Mouse (Mus musculus): ENCODE results near the gene Olfr1048. TPM values are rescaled to one million over a fixed set of nuclear protein-coding genes. Genes with fewer than 3 reads are reported as not detected.
"Not testable (repeated sequence)": the region's sequence is repeated elsewhere in the genome, so short reads cannot be mapped to it uniquely, and the experiment has no call there.

Gene Olfr1048
- not detected in 2 replicates for total RNA-seq (2014; rRNA removed)
- not detected in 2 replicates for polyA plus RNA-seq (2015; fragmentation: Nextera tagmentation; extraction: Ambion mirVana)

- Histone ChIP-seq H3K27me3 (ENCODE audit: insufficient read depth, low read length) (no peaks in the 10 kb centered on the region), H3K36me3 (ENCODE audit: insufficient read depth) (no peaks in the 10 kb centered on the region), H3K9ac (no peak within 1 kb of the TSS), H3K4me1 (ENCODE audit: insufficient read depth) (no peaks in the 10 kb centered on the region), H3K4me2 (ENCODE audit: low read depth) (no peak within 1 kb of the TSS), H3K4me3 (ENCODE audit: low read depth, low read length) (no peak within 1 kb of the TSS), H3K9me3 (ENCODE audit: low read length) (no peaks in the 10 kb centered on the region), H3K27ac (ENCODE audit: low read depth, low read length) (no peak within 1 kb of the TSS)
- no peak for TF ChIP-seq CTCF (IDR thresholded peaks at IDR 0.05; ENCODE audit: low read depth)
- no peak for ATAC-seq
- no peak for DNase-seq
These were observed at the start of gene Olfr1048 for GRCm38 (mm10) chr2:86240189-86240588. Gene Olfr1048 (minus strand): TSS chr2:86240289.

DNA sequence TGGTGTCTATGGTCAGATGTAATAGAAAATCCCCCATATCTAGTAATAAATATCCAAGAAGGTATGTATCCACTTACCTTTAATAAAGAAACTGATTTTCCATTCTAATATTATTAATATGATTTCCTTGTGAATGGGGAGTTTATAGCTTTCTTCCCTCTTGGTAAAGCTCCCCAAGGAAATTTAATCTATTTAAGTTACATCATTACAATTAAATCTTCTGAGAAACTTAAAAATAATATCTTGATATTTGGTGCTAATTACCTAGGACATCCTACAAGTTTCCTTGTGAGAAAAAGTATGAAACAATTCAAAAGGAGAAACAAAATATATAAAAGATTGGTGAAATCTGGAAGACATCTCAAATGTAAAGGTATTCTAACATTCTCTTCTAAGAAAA is 38.9 kb upstream of the Olfr1048 start, which contains the start of gene Olfr1051:
TSS of gene Olfr1051 (minus strand) at position 101 of the 400 bp plus-strand sequence.
- H3K27me3 ChIP-seq (ENCODE audit: insufficient read depth, low read length); H3K4me3 ChIP-seq (ENCODE audit: low read depth, low read length); H3K27ac ChIP-seq (ENCODE audit: low read depth, low read length); H3K36me3 ChIP-seq (ENCODE audit: insufficient read depth); H3K4me2 ChIP-seq (ENCODE audit: low read depth); H3K9ac ChIP-seq; H3K4me1 ChIP-seq (ENCODE audit: insufficient read depth); ATAC-seq; H3K9me3 ChIP-seq (ENCODE audit: low read length); DNase-seq: not testable (repeated sequence)

GRCm38 (mm10) chr2:86258228-86258627 is 18.1 kb upstream of the Olfr1048 start, which contains the start of gene Olfr1049:
Gene Olfr1049 (minus strand): TSS chr2:86258328.
- H3K4me2 ChIP-seq (ENCODE audit: low read depth); H3K36me3 ChIP-seq (ENCODE audit: insufficient read depth); DNase-seq; H3K4me1 ChIP-seq (ENCODE audit: insufficient read depth); H3K27ac ChIP-seq (ENCODE audit: low read depth, low read length); H3K9ac ChIP-seq; H3K9me3 ChIP-seq (ENCODE audit: low read length); ATAC-seq; H3K27me3 ChIP-seq (ENCODE audit: insufficient read depth, low read length); H3K4me3 ChIP-seq (ENCODE audit: low read depth, low read length): not testable (repeated sequence)

- Histone ChIP-seq H3K4me2 (ENCODE audit: low read depth) (no peak within 1 kb of the TSS), H3K27ac (ENCODE audit: low read depth, low read length) (no peak within 1 kb of the TSS), H3K4me1 (ENCODE audit: insufficient read depth) (no peaks in the 10 kb centered on the region), H3K27me3 (ENCODE audit: insufficient read depth, low read length) (no peaks in the 10 kb centered on the region), H3K4me3 (ENCODE audit: low read depth, low read length) (no peak within 1 kb of the TSS), H3K9ac (no peak within 1 kb of the TSS), H3K9me3 (ENCODE audit: low read length) (no peaks in the 10 kb centered on the region), H3K36me3 (ENCODE audit: insufficient read depth) (no peaks in the 10 kb centered on the region)
- no peak for ATAC-seq
- TF ChIP-seq CTCF (IDR thresholded peaks at IDR 0.05; ENCODE audit: low read depth): no peak
- no peak for DNase-seq
- 93% methylated on average over 1 of the region's 1 CpGs for WGBS
These were observed 8.8 kb downstream of the Olfr1048 start, which contains the start of gene Olfr1047 for GRCm38 (mm10) chr2:86231301-86231700. Gene Olfr1047 (minus strand): TSS chr2:86231401.

DNA sequence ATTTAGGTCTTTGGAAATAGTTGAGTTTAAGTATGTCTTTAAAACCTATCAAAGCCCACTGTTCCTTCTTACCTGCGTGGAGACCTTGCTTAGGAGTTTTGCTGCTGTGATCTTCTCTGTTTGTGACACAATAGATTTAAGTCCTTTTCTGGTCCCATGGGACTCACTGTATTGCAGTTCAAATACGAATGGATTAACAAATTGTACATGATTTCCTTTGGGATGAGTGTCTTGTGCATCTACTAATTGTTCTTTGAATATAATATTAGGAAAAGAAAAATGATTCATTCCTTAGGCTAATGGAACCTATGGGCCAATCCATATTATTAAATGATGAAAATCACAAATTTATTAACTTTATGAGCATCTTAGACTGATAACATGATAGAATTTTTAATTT is 20.9 kb downstream of the Olfr1048 start, which contains the start of gene Olfr1046:
TSS of gene Olfr1046 (minus strand) at position 101 of the 400 bp plus-strand sequence.
- Histone ChIP-seq H3K4me3 (ENCODE audit: low read depth, low read length) (no peak within 1 kb of the TSS), H3K27me3 (ENCODE audit: insufficient read depth, low read length) (no peaks in the 10 kb centered on the region), H3K27ac (ENCODE audit: low read depth, low read length) (no peak within 1 kb of the TSS), H3K4me1 (ENCODE audit: insufficient read depth) (no peaks in the 10 kb centered on the region), H3K4me2 (ENCODE audit: low read depth) (no peak within 1 kb of the TSS), H3K36me3 (ENCODE audit: insufficient read depth) (no peaks in the 10 kb centered on the region), H3K9me3 (ENCODE audit: low read length) (no peaks in the 10 kb centered on the region), H3K9ac (no peak within 1 kb of the TSS)
- 73% methylated on average over 2 of the region's 2 CpGs for WGBS
- no peak for TF ChIP-seq CTCF (IDR thresholded peaks at IDR 0.05; ENCODE audit: low read depth)
- ATAC-seq: no peak
- no peak for DNase-seq

DNA sequence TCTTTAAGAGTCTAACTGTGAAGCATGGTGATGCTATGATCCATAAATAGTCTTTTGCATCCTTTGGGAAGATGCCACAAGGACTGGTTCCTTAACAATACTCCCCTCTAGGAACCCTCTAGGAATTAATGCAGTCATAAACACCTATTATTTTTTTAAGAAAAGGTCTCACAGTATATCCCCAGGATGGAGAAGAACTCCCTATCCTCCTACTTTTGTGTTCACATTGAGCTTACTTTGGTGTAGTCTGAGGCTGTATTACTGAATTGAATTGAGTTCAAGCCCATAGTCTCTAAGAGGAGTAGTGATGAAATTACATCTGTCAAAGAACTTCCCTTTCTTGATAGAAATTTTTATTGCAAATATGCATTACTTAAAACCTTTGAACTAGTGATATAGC is 37.2 kb downstream of the Olfr1048 start, which contains the start of gene Olfr1045:
TSS of gene Olfr1045 (minus strand) at position 101 of the 400 bp plus-strand sequence.
- no peak for TF ChIP-seq CTCF (IDR thresholded peaks at IDR 0.05; ENCODE audit: low read depth)
- no peak for ATAC-seq
- no peak within 1 kb of the TSS for H3K27ac ChIP-seq (ENCODE audit: low read depth, low read length)

GRCm38 (mm10) chr2:86195863-86196262 is 44.2 kb downstream of the Olfr1048 start:
- H3K27me3 ChIP-seq (ENCODE audit: insufficient read depth, low read length): no peaks in the 10 kb centered on the region
- no peaks in the 10 kb centered on the region for H3K4me1 ChIP-seq (ENCODE audit: insufficient read depth)
- no peak overlapping the region for H3K4me2 ChIP-seq (ENCODE audit: low read depth)
- no peak for TF ChIP-seq CTCF (IDR thresholded peaks at IDR 0.05; ENCODE audit: low read depth)
- no peaks in the 10 kb centered on the region for H3K36me3 ChIP-seq (ENCODE audit: insufficient read depth)
- no peaks in the 10 kb centered on the region for H3K9me3 ChIP-seq (ENCODE audit: low read length)
- DNase-seq (no peak), ATAC-seq (no peak)
- H3K4me3 ChIP-seq (ENCODE audit: low read depth, low read length): no peak overlapping the region
- no peak overlapping the region for H3K9ac ChIP-seq
- 64% methylated on average over 1 of the region's 1 CpGs for WGBS
- no peak overlapping the region for H3K27ac ChIP-seq (ENCODE audit: low read depth, low read length)

More for the DNA sequence above, 37.2 kb downstream of the Olfr1048 start, which contains the start of gene Olfr1045:
- no peak within 1 kb of the TSS for H3K4me2 ChIP-seq (ENCODE audit: low read depth)
- H3K4me1 ChIP-seq (ENCODE audit: insufficient read depth): no peaks in the 10 kb centered on the region
- no peaks in the 10 kb centered on the region for H3K36me3 ChIP-seq (ENCODE audit: insufficient read depth)
- H3K4me3 ChIP-seq (ENCODE audit: low read depth, low read length): no peak within 1 kb of the TSS
- H3K9me3 ChIP-seq (ENCODE audit: low read length): no peaks in the 10 kb centered on the region
- no peak within 1 kb of the TSS for H3K9ac ChIP-seq
- DNase-seq: no peak
- H3K27me3 ChIP-seq (ENCODE audit: insufficient read depth, low read length): no peaks in the 10 kb centered on the region

Data from forebrain, postnatal 0 days (tissue).